Mouse (Mus musculus) cortical plate, adult 2 months (tissue): ENCODE data around the gene Inip. TPM values are rescaled to one million over a fixed set of nuclear protein-coding genes. Genes with fewer than 3 reads are reported as not detected.

Experiments used
- H3K27ac ChIP-seq: fragments of 200-500 bp; 2 replicates; pipeline ENCODE4 v1.5.1; 2012; ENCODE audit warnings: low read length, control low read depth, inconsistent platforms; ENCODE audit not compliant: insufficient read depth
- H3K4me1 ChIP-seq: fragments of 200-500 bp; 2 replicates; pipeline ENCODE4 v1.6.1; 2011; ENCODE audit warnings: low read length; ENCODE audit not compliant: control insufficient read depth, insufficient read depth
- H3K4me3 ChIP-seq: fragments of 200-500 bp; 2 replicates; pipeline ENCODE4 v1.5.1; 2011; ENCODE audit warnings: mild to moderate bottlenecking, low read length, control low read depth; ENCODE audit not compliant: insufficient read depth
- CTCF ChIP-seq: fragments of 200-500 bp; IDR thresholded peaks from 2 replicates; pipeline ENCODE4 v1.5.1; 2011; ENCODE audit warnings: mild to moderate bottlenecking, control low read depth, low read length; ENCODE audit not compliant: insufficient read depth; ENCODE audit errors: extremely low read depth
- POLR2A ChIP-seq: fragments of 200-500 bp; IDR thresholded peaks from 2 replicates; pipeline ENCODE4 v1.6.1; 2011; ENCODE audit warnings: mild to moderate bottlenecking, low read length, control low read depth; ENCODE audit not compliant: insufficient read depth; ENCODE audit errors: extremely low read depth
- polyA plus RNA-seq: library from polyadenylated mRNA; depleted of rRNA; stranded (reverse); fragments of >200 nt; gene quantifications from 2 replicates; pipeline ENCODE4 v1.2.3, GENCODE M21; 2012

The Inip gene
- polyA plus RNA-seq, 1 experiment = 21.9 TPM

- H3K4me1 ChIP-seq = peaks cover 4% of the 10 kb centered on the region
- no peak overlapping the region for H3K4me3 ChIP-seq
- no peak overlapping the region for H3K27ac ChIP-seq
- TF ChIP-seq CTCF (peak; percentile 32; the same call in 1 of the 2 replicates), POLR2A (no peak)
These were observed 40.6 kb downstream of the Inip start for GRCm38 (mm10) chr4:59760636-59761364.

DNA sequence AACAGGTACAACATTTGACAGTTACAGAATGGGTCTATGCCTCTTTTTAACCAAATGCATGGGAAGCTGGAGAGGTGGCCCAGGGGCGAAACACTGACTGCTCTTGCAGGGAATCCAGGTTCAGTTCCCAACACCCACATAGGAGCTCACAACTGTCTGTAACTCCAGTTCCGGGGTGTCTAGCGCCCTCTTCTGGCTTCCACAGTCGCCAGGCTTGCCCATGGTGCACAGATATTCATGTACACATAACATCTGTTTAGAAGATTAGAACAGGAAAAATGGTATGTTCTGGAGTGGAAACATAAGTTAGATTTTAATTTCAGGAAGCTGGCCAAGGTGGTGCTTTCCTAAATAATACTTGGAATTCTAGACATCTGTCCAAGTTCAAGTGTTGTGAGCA lies 41.4 kb downstream of the Inip start:
- Histone ChIP-seq H3K4me3 (no peak overlapping the region), H3K27ac (no peak overlapping the region), H3K4me1 (peaks cover 4% of the 10 kb centered on the region)
- no peak for TF ChIP-seq POLR2A
- no peak for TF ChIP-seq CTCF

DNA sequence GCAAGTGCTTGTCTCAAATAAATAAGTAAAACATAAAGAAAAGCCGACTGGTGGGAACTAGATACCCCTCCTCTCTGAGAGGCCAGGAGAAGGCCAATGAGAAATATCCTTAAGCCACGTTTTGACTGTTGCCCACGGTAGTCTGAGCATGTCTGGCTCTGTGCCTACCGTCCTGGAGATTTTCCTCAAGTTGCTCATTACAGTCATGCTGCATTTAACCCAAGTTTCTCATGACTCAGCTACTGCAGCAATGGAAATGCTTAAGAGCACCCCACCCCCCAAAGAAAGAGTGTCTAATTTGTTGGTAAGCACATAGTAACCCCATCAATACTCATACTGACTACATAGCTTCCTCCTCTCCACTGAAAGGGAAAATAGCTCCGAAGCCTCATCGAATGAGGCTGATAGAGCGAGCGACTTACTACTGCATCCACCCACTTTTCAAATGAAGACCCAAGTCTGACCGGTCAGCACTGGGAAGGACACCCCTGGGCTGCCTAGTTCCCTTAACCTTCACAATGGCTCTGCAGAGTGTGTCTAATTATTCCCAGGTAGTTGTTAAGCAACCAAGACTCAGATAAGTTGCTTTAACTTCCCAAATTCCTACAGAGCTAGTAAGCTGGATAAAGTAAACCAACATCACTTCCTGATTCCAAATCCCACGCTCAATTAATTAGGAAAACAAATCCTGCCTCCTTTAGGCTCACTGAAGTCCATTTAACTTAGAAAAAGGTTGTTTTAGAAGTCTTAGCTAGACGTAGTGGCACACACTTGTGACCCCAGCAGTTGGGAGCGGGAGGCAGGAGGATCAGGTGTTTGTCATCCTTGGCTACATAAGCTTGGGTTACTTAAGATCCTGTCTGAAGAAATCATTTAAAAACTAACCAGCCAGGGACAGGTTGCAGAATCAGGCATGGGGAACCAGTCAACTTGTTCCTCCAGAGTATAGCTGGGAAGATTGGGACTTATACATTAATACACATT lies 43.6 kb downstream of the Inip start:
- Histone ChIP-seq H3K27ac (no peak overlapping the region), H3K4me1 (peaks cover 4% of the 10 kb centered on the region), H3K4me3 (no peak overlapping the region)
- no peak for TF ChIP-seq POLR2A
- TF ChIP-seq CTCF = no peak

- H3K4me1 ChIP-seq = peaks cover 4% of the 10 kb centered on the region
- no peak overlapping the region for H3K27ac ChIP-seq
- H3K4me3 ChIP-seq = no peak overlapping the region
- no peak for TF ChIP-seq POLR2A
- no peak for TF ChIP-seq CTCF
These were observed 44.9 kb downstream of the Inip start for GRCm38 (mm10) chr4:59756332-59757082.

DNA sequence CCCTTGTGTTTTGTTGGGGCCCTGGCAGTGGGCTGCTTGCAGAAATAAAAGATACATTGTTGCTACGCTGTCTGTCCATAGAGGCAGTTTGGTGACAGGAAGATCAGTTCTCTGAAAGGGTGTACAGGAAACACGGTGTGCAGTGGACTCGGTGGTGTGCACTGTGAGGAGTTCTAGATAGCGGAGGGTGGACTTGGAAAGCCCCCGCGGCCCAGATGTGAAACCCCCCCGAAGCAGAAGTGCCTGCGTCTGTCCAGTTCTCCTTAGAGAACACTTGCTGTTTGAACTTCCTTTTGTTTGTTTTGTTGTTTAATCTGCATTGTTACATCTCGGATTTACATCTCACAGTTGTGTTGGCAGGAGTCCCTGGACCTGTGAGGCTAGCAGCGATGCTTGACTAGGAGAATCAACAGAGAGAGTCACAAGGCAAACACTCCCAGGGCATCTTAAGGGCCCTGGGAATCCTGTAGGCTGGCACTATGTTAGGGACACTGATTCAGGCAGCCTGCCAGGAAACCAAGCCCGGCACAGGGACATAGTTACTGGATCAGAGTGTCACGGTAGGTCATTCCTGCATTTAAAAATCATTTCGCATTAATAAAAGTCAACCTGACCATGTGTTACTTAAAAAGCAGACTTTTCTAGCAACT lies 47.8 kb downstream of the Inip start:
- Histone ChIP-seq H3K4me1 (peaks cover 4% of the 10 kb centered on the region), H3K27ac (no peak overlapping the region), H3K4me3 (no peak overlapping the region)
- TF ChIP-seq POLR2A (no peak), CTCF (no peak)

DNA sequence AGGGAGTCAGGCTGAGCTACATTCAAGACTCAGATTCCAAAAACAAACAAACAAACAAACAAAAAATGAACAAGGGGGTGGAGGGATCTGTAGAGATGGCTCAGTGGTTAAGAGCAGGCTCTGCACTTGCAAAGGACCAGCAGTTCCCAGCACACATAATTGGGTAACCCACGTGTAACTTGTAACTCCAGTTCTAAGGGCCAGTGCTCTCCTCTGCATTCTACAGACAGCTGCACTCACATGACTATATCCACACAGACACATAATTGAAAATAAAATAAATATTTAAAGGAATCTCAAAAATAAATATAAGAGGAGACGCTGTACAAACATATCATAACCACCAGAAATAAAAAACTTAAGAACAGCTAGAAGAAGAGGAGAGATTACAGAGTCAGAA lies 61.5 kb downstream of the Inip start:
- no peak overlapping the region for H3K27ac ChIP-seq
- H3K4me3 ChIP-seq = no peak overlapping the region
- TF ChIP-seq POLR2A (no peak), CTCF (no peak)
- H3K4me1 ChIP-seq = no peaks in the 10 kb centered on the region

DNA sequence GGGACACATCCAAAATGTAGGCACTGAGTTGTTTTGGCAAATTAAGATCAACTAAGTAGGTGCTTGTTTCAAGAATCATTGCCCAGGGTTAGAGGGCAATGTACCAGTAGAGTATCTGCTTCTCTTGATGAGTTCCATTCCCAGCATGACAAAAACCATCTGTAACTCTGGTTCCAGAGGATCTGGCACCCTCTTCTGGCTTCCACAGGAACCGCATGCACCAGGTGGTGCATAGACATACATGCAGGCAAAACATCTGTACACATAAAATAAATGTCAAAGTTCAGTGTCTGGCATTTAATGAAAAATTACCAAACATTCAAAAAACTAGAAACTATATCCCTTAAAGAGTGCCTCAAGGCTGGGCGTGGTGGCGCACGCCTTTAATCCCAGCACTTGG lies 62.1 kb downstream of the Inip start:
- Histone ChIP-seq H3K4me3 (no peak overlapping the region), H3K27ac (no peak overlapping the region), H3K4me1 (no peaks in the 10 kb centered on the region)
- TF ChIP-seq CTCF (no peak), POLR2A (no peak)

DNA sequence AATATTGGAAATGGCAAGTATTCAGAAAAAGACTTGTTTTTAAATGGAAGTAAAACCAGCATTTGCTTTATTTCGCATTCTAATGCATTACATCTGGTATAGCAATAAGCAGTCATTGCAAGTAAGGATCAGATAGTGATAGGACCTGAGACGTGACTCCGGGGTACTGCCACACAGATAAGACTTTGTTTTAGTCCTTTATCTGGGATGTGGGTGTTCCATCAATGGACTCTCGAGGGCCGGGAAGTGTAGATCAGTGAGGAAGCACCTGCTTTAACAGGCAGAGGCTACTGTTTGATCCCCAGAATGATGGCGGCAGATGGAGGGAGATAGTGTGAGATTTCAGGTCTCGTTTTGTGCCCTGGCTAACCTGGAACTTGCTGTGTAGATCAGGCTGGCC lies 69.8 kb downstream of the Inip start:
- Histone ChIP-seq H3K27ac (no peak overlapping the region), H3K4me3 (no peak overlapping the region), H3K4me1 (no peaks in the 10 kb centered on the region)
- no peak for TF ChIP-seq POLR2A
- TF ChIP-seq CTCF = no peak

DNA sequence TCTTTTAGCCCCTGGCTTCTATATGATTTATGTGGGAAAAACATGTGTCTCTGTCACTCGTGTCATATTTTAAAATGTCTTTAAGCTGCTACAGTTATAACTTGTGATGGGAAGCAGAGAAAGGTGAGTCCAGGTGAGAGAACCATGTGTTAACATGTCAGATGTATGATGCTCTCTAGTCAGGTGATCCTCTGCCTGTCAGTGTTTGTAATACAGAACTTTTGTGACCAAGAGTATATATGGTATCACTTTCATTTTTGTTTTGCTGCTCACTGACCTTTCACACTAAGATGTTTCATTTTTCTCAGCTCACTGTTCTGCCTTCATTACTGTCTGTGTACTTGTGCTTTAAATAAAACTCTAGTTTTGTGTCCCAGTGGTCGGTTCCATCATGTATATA lies 72.5 kb downstream of the Inip start:
- no peak for TF ChIP-seq CTCF
- no peak for TF ChIP-seq POLR2A
- Histone ChIP-seq H3K27ac (no peak overlapping the region), H3K4me1 (no peaks in the 10 kb centered on the region)

More for the DNA sequence above, 72.5 kb downstream of the Inip start:
- H3K4me3 ChIP-seq = no peak overlapping the region
